Mouse (Mus musculus) stomach, postnatal 0 days (tissue): Measurements from ENCODE around the gene Fam53b.

Experiments
- CTCF ChIP-seq: IDR thresholded peaks from 2 replicates; pipeline ENCODE4 v1.5.1; 2016; ENCODE audit warnings: antibody characterized with exemption, low read depth, mild to moderate bottlenecking, moderate library complexity
- EP300 ChIP-seq: optimal IDR thresholded peaks from 2 replicates; pipeline ENCODE3; 2016; ENCODE audit warnings: antibody characterized with exemption

- TF ChIP-seq EP300: no peak
- TF ChIP-seq CTCF: no peak
Measured at GRCm38 (mm10) chr7:132759405-132759891, 54.2 kb downstream of the Fam53b start.
